Mouse (Mus musculus) CD4-positive helper T cell, adult 2 months (primary cell): ENCODE results near the gene Dph2.

Experiments
- DNase-seq: peaks from one replicate; pipeline ENCODE4 v3.0.0-alpha.2; 2012; ENCODE audit warnings: low read depth, missing footprints, low spot score

Dph2 gene

DNA sequence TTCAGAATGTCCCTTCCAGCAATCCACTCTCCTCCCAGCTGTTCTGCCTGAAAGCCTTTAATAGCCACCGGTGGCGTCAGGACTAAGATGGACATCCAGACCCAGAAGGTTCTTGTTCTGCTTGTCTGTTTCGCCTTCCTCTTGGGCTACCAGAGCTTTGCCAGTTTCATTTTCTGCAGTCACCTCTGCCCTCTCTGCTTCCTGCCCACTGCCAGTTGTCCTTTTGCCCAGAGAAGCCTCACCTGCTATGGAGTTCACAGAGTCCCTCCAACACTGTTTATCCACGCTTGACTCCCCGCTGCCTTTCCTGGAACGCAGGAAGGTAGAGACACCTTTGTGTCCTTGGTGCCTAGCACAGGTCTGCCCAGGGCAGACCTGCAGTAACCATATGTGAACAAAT lies 52.5 kb downstream of the Dph2 start:
- no peak for DNase-seq
